Mouse (Mus musculus): ENCODE measurements at regions not wholly inside any gene's neighbourhood (a gene's known extent, or its start where the extent isn't known, plus 50 kb on each side); places are given as distances from the start of the nearest gene placed in this dataset.

GRCm38 (mm10) chr15:60762071-60762470, 91.5 kb downstream of the Fam84b start:
- DNase-seq (ENCODE audit: low spot score in 2 of 2), result no peak
- intact Hi-C loops (cut with DNase I), result no loop called here

DNA sequence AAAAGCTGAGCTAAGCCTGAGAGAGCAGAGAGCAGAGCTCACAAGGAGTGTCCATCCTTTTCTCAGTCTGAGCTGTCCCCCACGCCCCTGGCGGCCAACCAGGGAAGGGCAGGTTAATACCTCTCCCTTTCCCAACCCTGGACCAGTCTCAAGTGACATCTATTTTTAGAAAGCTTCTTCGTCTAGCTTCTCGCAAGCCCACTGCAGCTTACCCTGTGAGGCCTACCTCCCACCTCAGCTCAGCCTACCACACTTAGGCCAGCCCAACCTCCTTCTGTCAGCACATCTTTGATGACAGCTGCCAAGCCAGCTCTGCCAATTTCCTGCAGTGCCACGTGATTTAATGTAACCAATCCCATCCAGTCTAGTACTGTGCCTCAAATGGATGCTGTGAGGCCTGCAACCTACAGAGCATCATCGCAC, 93.6 kb downstream of the Fam84b start:
- intact Hi-C loops (cut with DNase I), result no loop called here
- DNase-seq (ENCODE audit: low spot score in 2 of 2), result no peak

GRCm38 (mm10) chr15:60754246-60754645, 99.3 kb downstream of the Fam84b start:
- DNase-seq (ENCODE audit: low spot score in 2 of 2), result no peak
- intact Hi-C loops (cut with DNase I), result no loop called here

- intact Hi-C loops (cut with DNase I), result no loop called here
- no peak for DNase-seq (ENCODE audit: low spot score in 2 of 2)
These were observed 114.0 kb downstream of the Fam84b start for GRCm38 (mm10) chr15:60739598-60739997.

GRCm38 (mm10) chr15:60738258-60738657, 115.3 kb downstream of the Fam84b start:
- intact Hi-C loops (cut with DNase I), result no loop called here
- DNase-seq (ENCODE audit: low spot score in 2 of 2), result no peak

DNA sequence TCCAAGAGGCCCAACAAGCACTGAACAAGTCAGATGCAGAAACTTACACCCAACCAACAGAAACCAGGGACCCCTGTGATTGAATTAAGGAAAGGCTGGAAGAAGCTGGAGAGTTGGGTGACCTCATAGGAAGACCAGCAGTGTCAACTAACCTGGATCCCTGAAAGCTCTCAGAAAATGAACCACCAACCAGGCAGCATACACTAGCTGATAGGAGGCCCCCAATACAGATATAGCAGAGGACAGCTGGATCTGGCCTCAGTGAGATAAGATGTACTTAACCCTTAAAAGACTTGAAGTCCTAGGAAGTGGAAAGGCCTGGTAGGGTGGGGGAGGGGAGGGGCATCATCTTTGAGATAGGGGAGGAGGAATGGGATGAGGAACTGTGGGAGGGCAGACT, 121.2 kb downstream of the Fam84b start:
- intact Hi-C loops (cut with DNase I), result no loop called here
- DNase-seq (ENCODE audit: low spot score in 2 of 2), result no peak

GRCm38 (mm10) chr15:60728754-60729153, 124.8 kb downstream of the Fam84b start:
- intact Hi-C loops (cut with DNase I), result no loop called here
- no peak for DNase-seq (ENCODE audit: low spot score in 2 of 2)

DNA sequence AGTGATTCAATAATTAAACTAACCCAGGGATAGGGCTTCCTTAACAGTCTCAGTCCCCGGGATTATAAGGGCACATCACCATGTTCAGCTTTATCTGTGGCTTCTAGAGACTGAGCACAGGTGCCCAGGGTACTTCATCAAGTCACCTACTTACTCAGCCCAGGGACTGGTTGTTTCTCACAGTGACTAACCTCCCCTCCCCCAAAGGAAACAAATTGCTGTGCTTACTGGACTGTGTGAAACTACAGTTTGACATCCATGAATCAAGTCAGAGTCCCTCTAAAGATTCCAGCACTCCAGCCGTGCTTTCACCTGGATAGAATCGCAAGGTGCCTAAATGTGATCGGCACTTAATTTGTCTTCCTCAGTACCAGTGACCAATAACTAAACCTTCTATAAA, 125.2 kb downstream of the Fam84b start:
- intact Hi-C loops (cut with DNase I), result no loop called here
- no peak for DNase-seq (ENCODE audit: low spot score in 2 of 2)

- no peak for DNase-seq (ENCODE audit: low spot score in 2 of 2)
- intact Hi-C loops (cut with DNase I), result no loop called here
These were observed 134.2 kb downstream of the Fam84b start for GRCm38 (mm10) chr15:60719332-60719731.

GRCm38 (mm10) chr15:60708678-60709077, 144.9 kb downstream of the Fam84b start:
- intact Hi-C loops (cut with DNase I), result no loop called here
- DNase-seq (ENCODE audit: low spot score in 2 of 2), result no peak

DNA sequence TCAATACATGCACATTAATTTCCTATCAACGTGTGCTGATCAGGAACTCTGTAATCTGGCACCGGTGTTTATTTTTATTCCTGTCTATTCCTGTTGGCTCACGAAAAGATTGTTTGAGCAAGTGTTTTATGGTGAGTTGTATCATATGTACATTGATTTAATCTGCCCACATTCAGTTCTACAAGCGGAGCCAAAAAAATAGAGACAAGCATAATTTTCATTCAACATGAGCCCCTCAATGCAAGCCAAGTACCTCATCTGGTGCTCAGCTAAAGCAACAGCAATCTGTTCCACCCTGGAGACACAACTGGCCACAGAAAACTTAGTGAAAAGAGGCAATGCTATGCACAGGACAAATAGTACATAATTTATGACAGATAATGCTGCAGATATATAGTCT, 147.6 kb downstream of the Fam84b start:
- intact Hi-C loops (cut with DNase I), result no loop called here
- no peak for DNase-seq (ENCODE audit: low spot score in 2 of 2)

DNA sequence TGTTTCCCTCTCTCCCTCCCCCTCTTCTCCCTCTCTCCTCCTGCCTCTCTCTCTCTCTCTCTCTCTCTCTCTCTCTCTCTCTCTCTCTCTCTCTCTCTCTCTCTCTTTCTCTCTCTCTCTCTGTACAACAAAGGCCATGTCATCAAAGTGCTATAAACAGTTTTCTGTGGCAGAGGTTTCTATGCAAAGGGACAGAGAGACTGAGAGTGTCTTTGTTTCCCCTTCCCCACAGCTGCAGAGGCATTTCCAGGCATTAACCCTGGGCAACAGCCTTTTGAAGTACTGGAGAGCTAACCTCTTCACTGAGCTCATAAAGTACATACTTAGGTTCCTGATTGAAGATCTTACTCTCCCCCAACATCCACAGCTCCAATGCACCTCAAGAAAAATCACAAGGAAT, 152.3 kb downstream of the Fam84b start:
- intact Hi-C loops (cut with DNase I), result no loop called here
- no peak for DNase-seq (ENCODE audit: low spot score in 2 of 2)

- intact Hi-C loops (cut with DNase I), result loop anchor here (5.0 kb wide), 1 partner anchor 128 kb away; no protein-coding TSS in a partner anchor
- no peak for DNase-seq (ENCODE audit: low spot score in 2 of 2)
These were observed 158.8 kb downstream of the Fam84b start for GRCm38 (mm10) chr15:60694746-60695145.

GRCm38 (mm10) chr15:60693751-60694500, 159.7 kb downstream of the Fam84b start:
- DNase-seq (ENCODE audit: low spot score in 2 of 2), result no peak
- intact Hi-C loops (cut with DNase I), result loop anchor here (5.0 kb wide), 1 partner anchor 128 kb away; no protein-coding TSS in a partner anchor

GRCm38 (mm10) chr15:60692718-60693597, 160.6 kb downstream of the Fam84b start:
- DNase-seq (ENCODE audit: low spot score in 2 of 2), result no peak
- intact Hi-C loops (cut with DNase I), result loop anchor here (5.0 kb wide), 1 partner anchor 129 kb away; no protein-coding TSS in a partner anchor

DNA sequence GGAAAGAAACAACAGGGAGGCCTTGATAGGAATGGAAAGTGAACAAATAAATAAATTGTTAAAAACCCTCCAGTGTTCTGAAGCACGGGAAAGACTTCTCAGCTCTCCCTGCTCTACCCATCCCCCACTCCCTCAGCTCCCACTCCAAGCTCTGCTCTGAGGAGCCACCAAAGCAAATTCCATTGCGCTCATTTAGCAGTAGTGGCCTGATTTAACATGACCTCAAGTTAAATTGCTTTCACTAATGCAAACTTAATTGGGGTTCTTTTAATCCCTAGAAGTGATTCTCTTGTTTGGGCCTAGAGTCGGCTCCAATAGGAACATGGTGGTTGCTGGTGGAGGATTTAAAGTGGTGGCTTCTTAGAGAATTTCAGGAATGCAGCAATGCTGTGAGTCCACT, 161.4 kb downstream of the Fam84b start:
- intact Hi-C loops (cut with DNase I), result loop anchor here (5.0 kb wide), 1 partner anchor 130 kb away; no protein-coding TSS in a partner anchor
- no peak for DNase-seq (ENCODE audit: low spot score in 2 of 2)

GRCm38 (mm10) chr15:60677397-60677796, 176.2 kb downstream of the Fam84b start:
- DNase-seq (ENCODE audit: low spot score in 2 of 2), result no peak
- intact Hi-C loops (cut with DNase I), result no loop called here

DNA sequence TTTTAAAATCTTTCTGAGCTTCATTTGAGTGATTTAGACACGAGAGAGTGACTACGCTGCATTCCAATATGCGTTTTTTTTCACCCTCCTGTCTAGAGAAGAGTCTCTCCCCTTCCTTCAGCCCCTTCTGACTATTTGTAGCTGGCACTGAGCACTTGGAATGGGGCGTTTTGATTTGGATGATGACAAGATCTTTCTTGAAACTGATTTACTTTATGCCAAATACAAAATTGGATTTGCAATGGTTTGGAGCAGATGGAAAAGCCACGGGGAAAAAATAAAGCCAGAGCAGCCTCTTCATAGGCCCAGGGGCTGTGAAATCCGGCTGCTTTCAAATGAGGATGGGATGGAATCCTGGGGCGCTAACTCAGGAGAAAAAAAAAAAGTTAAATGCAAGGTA, 196.0 kb downstream of the Fam84b start:
- intact Hi-C loops (cut with DNase I), result no loop called here
- DNase-seq (ENCODE audit: low spot score in 2 of 2), result no peak

DNA sequence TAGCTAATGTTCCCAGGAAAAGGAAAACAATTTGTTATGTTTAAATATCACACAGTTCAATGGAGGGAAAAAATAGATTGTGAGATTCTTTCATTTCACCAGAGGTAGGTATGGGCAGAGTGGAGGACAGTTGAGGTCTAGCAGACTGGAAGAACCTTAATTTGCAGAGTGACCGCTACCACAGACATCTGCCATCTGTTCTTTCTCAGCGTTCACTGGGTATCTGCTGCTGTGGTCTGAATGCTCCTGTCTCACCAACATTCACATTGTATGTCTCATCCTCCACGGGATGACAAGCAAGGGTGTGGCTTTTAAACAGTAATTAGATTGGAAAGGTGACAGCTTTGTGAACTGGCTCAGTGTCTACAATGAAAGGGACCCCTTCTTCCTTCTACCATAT, 198.5 kb downstream of the Fam84b start:
- no peak for DNase-seq (ENCODE audit: low spot score in 2 of 2)
- intact Hi-C loops (cut with DNase I), result no loop called here

- intact Hi-C loops (cut with DNase I), result no loop called here
These were observed 204.3 kb downstream of the Fam84b start for GRCm38 (mm10) chr15:60649252-60649651.

DNA sequence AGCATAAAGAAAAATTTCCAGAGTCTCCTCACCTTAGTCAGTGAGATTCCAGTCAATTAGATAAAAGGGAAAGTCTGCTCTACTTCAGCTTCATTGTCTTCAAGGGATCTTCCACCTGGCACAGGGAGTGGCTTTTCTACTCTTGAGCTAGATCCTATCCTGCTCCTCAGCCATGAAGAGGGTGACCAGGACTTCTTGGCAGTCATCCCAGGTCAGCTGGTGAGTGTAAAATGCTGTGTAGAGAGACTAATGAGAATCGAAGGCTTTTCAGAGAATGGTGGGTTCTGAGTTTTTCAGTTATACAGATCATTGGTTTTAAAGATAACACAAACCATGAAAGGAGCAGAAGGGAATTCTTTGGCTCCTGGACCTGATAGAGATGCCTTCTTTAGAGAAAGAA, 211.8 kb downstream of the Fam84b start:
- DNase-seq (ENCODE audit: low spot score in 2 of 2), result no peak
- intact Hi-C loops (cut with DNase I), result no loop called here

More at GRCm38 (mm10) chr15:60649252-60649651, 204.3 kb downstream of the Fam84b start:
- no peak for DNase-seq (ENCODE audit: low spot score in 2 of 2)

Measured in left cerebral cortex, postnatal 36 days (tissue).